Mouse (Mus musculus) adrenal gland, postnatal 10 days (tissue): Measurements from ENCODE around the gene Ap5z1. TPM values are rescaled to one million over a fixed set of nuclear protein-coding genes. Genes with fewer than 3 reads are reported as not detected.

ENCODE experiments used
- DNase-seq: peaks from one replicate; pipeline ENCODE4 v3.0.0; 2021; ENCODE audit warnings: mixed read lengths
- total RNA-seq, 2 experiments: library from RNA; stranded (reverse); gene quantifications; 2 replicates each; pipeline ENCODE4 v1.2.3; 2021

Ap5z1 gene
- total RNA-seq, 2 experiments from 2014 or later: 14.0 to 18.9 TPM

DNA sequence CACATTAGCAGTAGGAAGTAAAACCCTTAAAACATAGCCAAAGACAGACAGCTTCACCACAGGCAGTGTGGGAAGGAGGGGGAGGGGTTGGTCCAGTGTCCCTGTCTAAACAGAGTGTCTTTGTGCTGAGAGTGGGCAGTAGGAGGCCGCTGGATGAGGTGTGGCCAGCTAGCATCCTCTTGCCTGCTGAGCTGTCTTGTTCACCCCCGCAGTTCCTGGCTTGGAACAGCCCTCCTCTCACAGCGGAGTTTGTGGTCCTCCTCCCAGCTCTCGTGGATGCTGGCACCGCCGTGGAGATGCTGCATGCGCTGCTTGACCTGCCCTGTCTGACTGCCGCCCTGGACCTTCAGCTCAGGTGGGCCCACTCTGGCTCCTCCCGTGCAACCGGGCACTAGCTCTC is 10.0 kb downstream of the Ap5z1 start:
- no peak for DNase-seq

DNA sequence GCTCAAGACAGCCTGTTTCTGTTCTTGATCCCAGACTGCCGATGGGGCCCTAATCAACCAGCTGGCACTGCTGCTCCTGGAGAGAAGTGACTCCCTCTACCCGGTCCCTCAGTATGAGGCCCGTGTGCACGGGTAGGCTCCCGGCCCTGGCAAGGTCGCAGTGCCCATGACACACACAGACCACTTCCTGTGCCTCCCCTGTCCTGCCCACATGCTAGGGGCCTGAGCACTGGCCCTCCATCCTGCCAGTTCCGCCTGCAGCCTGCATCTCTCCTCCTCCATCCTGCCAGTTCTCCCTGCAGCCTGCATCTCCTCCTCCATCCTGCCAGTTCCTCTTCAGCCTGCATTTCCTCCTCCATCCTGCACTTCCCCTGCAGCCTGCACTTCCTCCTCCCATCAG is 11.9 kb downstream of the Ap5z1 start:
- DNase-seq: no peak

DNA sequence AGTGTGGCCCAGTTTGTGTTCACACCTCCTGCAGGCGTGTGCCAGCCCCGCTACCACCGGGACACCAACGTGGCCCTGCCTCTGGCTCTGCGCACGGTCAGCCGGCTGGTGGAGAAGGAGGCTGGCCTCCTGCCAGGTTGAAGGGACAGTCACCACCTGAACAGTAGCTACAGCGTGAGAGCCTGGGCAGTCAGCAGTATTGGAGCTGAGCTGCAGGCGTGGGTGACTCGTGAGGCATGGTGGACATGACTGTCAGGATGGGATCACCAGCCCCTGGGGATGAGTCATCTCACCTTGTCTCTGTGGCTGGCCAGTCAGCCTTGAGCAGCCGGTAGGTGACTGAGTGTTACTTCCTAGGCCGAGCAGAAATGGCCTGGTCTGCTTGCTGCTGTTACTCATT is 13.6 kb downstream of the Ap5z1 start:
- peak; percentile 73 for DNase-seq

DNA sequence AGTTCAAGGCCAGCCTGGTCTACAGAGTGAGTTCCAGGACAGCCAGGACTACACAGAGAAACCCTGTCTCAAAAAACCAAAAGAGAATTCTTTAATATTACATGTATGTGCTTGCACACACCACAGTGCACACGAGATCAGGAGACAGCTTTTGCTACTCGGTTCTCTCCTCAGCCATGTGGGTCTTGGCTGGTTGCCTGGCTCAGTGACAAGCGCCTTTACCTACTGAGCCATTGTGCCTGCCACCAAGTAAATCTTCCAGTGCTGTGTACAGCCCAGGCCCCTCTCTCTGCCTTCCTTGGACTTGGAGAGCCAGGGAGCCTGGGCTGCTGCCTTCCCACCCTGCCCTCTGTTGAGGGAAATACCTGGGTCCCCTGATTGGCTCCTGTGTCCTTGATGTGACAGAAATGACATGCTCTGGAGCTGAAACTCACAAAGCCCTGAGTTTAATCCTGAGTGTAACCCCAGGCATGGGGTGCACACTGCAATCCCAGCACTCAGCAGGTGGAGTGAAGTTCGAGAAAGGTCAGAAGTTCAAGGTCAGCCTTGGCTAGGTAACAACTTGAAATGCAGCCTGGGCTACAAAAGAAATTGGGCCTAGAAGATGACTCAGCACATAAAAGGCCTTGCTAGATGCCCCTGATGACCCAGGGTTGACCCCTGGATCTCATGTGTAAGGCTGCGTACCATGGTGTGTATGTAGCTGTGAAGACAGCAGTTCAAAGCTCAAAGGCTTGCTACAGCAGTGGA is 14.3 kb downstream of the Ap5z1 start:
- DNase-seq: peak; percentile 42

DNA sequence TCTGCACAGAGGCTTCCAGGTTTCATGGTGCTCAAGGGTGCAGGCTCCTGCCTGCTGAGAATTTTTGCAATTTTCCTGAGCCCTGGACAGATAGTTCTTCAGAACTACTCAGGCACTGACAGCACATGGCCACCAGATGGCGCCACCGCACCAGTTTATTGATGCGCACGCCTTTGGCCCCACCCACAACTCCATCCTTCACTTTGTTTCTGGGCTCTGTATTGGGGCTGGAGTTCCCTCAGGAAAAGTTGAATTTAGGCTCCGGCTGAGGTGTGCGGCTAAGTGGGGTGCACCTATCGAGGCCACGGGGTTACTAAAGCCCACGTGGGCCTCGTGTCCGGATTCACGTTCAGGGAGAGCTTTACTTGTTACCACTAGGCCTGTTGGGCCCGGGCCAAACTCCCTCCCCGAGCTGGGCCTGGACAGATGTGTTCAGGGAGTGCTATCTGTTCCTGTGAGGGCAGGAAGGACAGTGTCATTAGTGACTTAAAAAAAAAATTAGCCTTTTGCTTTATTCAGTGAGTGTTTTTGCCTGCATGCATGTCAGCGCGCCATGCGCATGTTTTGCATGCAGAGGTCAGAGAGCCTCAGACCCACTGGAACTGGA is 15.2 kb downstream of the Ap5z1 start:
- DNase-seq: peak; percentile 91

DNA sequence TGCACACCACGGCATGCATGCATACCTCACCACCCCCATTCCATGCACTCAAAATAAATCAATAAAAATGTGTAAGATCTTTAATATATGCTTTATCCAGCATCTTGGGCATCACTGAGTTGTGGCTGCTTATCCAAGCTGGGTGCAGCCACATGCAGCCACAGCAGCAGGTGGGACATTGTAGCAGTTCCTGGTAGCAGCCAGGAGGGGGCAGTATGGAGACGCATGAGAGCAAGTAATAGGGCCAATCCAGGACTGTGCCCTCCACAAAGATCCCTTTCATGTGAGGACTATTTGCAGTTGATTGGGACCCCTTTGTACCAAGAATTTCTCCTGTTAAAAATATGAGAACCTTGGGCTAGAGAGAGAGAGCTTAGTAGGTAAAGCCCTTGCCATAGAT is 18.8 kb downstream of the Ap5z1 start:
- DNase-seq: no peak

DNA sequence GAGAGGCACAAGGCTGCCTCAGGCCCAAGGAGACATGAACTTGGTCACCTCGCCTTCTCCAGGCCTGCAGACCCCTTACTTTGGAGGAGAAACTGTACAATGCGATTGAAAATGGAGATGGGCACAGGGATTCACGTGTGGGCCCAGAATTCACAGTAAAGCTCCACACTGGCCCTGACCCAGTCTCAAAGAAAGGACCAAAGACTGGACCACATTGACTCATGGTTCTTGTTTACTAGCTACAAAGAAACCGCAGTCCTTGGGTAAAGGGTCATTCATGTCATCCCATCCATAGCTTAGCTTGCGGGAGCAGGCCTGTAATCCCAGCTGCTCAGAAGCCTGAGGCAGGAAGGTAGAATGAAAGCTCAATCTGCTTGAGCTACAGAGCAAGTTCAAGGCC is 19.8 kb downstream of the Ap5z1 start:
- no peak for DNase-seq

DNA sequence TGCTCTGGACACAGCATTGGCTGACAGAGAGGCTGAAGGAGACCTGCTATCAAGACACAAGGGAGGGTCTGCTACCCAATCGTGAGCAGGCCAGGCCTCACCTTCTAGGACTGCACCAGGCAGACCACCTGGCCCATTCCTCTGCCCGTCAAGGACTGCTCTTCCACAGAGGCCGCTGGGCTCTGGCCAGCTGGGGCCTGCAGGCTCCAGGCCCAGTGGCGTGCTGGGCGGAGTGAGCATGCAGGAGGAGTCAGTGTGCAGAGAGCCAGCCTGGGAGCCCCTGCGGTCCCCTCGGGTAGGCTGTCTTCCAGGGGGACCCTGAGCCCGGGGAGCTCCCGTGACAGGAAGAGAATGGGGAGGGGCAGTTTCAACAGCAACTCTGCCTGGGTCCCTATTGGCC is 22.9 kb downstream of the Ap5z1 start:
- DNase-seq: no peak

DNA sequence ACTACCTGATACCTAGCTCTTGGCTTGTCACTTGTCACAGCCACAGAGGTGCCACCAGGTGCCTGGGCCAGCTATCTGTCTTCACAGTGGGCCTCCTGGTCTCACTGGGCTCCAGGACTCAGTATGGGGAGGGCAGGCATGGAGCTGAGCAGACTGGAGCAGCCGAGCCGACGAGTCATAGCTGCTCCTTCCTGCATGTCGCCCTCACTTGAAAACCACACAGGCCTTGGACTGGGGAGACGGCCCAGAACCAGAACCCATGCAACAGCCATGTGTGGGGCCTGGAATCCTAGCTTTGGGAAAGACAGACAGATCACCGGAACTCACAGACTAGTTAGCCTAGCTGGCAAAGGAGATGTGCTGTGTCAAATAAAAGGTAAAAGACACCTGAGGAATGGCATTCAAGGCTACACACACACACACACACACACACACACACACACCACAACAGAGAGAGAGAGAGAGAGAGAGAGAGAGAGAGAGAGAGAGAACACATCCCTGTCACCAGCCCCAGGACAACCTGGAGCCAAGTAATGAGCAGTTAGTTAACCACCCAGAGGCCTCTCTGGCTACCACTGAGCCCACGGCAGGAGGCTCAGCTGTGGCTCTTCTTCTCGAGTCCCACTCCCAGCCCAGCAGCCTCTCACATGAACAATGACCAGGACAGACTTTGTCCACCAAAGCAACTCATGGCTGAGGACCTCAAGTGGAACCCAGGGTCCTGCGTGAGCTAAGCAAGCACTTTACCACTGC is 26.4 kb downstream of the Ap5z1 start:
- no peak for DNase-seq

DNA sequence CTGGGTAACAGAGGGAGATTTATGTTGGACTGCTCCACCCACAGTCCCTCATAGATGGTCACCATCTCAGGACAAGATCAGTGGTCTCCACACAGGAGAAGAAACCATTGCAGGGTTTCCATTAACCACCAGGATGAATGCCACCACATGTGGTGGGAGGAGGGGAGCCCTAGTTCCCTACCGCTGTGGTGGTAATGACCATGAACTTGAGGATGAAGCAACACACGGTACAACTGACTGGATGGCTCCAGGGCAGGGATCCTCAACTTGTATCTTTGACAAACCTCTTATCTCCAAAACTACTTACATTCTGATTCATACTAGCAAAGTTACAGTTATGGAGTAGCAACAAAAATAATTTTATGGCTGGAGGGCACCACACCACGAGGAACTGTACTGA is 29.6 kb downstream of the Ap5z1 start:
- no peak for DNase-seq

DNA sequence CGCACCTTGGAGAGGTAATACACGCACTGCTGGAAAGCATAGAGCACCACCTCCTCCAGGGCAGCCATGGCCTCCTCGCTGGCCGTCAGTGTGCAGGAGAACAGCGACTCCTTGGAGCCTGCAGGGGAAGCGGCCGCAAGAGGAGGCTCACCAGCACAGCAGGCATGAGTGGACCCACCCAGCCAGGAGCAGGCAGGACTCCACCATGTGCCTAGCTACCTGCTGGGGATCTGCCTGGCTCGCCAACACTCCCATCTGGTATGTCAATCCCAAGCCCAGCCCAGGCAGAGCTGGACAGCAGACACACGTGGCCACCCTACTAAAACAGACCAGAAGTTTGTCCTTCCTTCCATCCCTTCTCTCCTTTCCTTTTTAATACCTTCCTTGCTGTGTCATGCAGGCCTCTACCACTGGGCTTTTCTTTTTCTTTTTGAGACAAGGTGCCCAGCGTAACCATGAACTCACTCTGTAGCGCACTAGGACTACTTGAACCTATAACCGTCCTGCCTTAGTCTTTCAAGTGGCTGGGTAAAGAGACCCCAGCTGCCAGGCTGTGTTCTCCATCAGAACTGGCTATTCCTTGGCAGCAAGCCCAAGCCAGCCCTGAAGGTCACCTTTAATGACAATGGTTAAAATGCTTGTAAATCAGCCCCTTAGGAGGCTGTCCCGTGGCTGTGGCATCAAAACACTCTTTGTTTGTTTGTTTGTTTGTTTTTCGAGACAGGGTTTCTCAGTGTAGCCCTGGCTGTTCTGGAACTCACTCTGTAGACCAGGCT is 31.8 kb downstream of the Ap5z1 start:
- DNase-seq: peak; percentile 53

DNA sequence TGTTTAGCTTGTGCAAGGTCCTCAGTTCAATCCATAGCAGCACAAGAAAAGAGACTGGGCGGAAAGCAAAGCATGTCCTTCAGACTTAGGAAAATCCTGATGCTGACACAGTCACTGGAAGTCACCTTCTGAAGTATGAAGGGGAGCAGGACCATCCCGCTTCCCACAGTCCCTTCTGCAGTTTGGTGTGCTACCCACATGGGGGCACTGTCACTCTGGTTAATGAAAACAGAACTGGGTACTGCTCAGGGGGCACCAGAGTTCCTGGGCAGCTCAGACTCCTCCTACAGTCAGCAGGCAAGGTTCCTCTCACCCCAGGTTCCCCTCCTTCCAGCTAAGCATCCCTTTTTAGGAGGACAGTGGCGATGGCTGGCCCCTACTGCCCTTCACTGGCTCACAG is 35.2 kb downstream of the Ap5z1 start:
- DNase-seq: peak; percentile 54

DNA sequence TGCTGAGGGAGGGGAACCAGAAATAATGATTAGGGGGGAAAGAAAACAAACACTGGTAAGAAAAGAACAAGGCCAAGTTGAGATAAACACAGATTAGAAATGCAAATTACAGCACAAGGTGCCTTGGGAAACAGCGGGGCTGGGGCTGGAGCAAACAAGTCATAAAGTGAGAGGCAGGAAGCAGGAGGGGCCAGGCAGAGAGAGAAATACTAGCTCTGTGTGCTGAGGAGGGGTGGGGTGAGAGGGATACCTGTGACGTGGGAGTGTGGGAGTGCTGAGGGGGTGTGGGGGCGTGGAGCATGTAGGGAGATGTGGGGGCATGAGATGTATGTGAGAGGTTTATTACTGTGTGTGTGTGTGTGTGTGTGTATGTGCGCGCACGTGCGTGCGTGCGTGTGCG is 37.2 kb downstream of the Ap5z1 start:
- DNase-seq: no peak

DNA sequence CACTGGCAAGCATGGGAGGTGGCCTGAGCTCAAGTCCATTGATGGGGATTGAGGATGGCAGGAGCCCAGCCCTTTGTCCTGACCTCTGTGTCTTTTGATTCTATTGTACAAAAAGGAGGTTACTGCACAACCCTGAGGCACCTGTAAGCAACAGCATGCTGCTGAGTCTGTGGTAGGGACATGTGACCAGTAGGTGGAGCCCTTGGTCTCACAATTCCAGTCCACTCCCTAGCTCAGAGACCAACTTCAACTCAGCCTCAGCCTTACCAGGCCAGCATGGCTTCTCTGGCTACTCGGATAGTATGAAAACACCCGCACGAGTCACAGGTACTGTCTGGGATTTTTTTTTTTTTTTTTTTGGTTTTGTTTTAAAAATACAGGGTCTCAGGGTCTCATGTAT is 38.7 kb downstream of the Ap5z1 start:
- DNase-seq: peak; percentile 85

DNA sequence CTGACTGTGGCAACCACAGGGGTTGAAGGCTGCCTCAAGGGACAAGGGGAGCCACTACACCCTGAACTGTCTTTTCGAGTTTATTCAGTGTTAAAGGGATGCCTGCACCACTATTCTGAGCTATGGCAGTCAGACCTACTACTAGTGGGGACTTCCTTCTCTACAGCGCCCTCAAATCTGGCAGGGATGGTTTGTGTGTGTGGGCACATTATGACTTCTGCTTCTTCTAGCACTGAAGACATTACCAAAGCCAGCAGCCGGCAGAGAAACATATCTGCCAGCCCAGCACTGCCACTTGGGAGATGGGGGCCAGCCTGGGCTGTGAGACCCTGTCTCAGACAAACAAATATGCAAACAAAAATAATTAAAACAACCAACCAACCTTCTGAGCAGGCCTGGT is 40.4 kb downstream of the Ap5z1 start:
- no peak for DNase-seq

DNA sequence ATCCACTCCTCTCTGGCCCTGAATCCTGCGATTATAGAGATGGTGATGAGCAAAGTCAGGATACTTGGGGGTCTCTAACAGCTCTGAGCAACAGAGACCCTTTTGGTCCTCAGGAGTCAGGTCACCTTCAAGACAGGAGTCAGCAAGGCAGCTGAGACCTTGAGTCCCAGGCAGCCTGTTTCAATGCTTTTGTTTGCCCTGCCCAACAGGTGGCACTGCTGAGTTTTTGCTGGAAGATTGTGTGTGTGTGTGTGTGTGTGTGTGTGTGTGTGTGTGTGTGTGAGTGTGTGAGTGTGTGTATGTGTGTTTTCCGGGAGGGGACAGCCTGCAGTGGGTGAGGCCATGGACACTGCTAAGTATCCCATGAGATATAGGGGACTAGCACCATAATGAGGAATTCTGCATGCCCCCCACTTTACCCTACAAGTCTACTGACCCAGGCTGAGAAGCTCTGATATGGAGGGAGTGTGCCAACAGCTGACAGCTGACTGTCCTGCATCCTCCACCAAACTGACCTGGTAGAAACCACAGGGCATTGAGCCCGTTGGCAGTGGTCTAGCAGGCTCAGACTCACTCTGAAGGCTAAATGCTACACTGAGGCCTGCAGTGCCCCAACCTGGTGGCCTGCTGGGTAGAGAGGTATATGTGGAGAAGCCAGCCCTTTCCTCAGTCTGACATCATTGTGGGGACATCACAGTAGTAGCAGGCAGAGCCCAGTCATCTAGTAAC is 42.1 kb downstream of the Ap5z1 start:
- DNase-seq: peak; percentile 35

DNA sequence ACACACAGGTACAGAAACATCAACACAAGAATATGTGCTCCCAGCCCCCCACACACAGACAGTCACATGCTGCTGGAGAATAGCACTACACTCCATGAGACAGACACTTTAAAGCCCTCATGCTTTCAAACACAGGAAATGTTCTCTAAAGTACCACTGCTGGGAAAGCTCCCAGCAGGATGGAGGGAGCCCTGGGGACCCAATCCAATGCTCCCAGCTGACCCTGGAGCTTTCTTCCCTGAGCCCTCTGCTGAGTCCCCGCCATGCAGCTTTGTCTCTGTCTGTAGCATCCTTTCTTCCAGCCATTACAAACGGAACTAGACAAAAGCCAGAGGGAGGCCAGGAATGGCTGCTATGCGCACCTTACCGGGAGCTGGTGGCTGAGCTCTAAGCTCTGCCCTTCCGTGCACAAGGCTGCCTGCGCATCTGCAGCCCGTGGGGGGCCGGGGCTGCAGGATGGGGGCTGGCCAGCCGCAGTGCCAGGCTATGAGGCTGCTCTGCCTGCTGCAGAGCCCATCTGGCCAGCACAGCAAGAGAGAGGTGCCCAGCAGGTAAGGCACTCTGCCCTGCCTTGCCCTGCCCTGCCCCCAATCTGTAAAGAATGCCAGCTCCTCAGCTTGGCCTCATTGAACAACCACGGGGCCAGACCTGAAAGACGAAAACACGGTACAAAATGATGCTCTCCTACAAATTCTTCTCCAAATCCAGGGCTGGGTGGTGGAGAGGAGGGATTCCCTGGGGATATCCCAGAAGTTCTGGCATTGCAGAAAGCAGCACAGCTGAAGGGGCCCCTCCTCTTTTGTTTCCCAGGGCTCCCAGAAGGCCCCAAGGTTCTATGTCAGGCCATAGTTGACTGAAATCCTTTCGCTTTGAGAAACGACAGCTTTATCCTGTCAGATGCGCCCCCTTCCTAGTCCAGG is 45.7 kb downstream of the Ap5z1 start:
- DNase-seq: no peak

DNA sequence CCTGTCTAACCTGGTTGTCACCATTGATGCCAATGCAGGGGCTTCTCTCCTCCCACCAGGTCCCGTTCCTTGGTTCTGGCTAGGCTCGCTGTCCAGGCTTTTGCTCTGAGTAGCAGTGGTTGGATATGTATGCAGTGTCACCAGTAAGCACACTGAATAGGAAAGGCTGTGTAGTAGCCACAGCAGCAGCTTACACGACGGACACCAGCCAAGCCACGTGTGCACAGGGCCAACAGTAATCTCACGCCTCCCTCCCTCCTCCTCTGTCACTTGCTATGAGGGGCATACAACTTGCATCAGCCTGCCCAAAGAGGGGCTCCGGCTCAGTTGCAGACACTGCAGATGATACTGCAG is 46.3 kb downstream of the Ap5z1 start:
- no peak for DNase-seq

DNA sequence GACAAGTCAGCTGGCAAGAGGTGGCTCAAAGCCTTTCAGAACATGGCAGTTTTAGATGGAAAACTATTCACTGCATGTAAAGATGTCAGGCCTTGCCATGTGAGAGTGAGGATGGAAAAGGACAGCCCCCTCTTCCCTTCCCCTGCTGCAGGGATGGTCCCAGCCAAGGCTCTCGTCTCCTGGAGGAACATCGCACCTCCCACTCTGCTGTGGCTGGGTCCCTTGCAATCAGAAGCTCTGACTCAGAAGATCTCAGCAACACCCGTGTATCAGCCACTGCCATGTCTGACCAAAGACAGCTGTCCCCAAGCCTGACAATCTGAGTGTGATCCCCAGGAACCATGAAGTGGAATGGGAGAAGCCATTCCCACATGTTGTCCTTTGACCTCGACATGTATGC is 48.4 kb downstream of the Ap5z1 start:
- DNase-seq: no peak

DNA sequence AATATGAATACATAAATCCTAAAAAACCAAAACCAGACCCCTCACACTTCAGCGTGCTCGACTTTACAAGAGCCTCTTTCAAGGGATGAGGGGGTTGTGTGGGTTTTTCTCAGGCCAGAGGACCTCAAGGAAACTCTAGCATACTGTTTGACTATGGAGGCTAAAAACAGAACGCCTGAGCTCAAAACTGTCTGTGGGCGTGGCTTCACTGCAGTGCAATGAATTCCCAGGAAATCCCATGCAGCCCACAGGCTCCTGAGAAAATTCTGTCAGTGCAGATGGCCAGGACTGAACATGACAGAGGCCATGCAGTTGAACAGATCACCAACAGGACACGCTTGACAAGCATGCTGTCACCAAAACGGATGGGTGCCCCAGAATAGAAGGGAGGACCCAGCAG is 55.2 kb downstream of the Ap5z1 start:
- DNase-seq: no peak

DNA sequence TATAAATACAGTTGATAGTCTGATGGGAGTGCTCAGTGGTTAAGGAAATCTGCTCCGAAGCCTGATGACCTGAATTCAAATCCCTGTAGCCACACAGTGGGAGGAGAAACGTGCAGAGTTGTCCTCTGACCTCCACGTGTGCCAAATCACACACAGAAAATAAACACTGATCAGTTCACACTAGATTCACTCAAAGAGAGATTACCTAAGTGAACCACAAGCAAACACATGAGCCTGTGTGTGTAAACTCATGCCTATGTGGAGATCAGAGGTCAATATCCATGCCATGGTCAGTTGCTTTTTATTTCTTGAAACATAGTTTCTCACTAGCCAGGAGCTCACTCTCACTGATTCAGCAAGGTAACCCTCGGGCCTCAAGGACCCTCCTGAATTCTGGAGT is 56.6 kb downstream of the Ap5z1 start:
- DNase-seq: no peak
